Mouse (Mus musculus) thymus, adult 2 months (tissue): ENCODE measurements around the gene Mark3.

Source experiments
- CTCF ChIP-seq: fragments of 200-500 bp; IDR thresholded peaks from 2 replicates; pipeline ENCODE4 v1.5.1; 2012; ENCODE audit warnings: mild to moderate bottlenecking, control low read depth, low read length, moderate library complexity, borderline replicate concordance; ENCODE audit not compliant: control insufficient read depth, poor library complexity, insufficient read depth; ENCODE audit errors: extremely low read depth
- POLR2A ChIP-seq: fragments of 200-500 bp; IDR thresholded peaks from 2 replicates; pipeline ENCODE4 v1.6.1; 2012; ENCODE audit warnings: mild to moderate bottlenecking, low read length, control low read depth, moderate library complexity; ENCODE audit not compliant: control insufficient read depth, poor library complexity, insufficient read depth; ENCODE audit errors: extremely low read depth

- TF ChIP-seq CTCF (no peak), POLR2A (0 out of 2 replicates have a peak, but pooled peaks have one; percentile 27)
Measured at GRCm38 (mm10) chr12:111559647-111560258, 14.6 kb upstream of the Mark3 start.
